Mouse (Mus musculus) kidney, adult 2 months (tissue): ENCODE data around the gene 1700017B05Rik.

Source experiments
- CTCF ChIP-seq: fragments of 200-500 bp; conservative IDR thresholded peaks from 2 replicates; pipeline ENCODE4 v1.5.1; 2011; ENCODE audit warnings: low read depth, mild to moderate bottlenecking, control low read depth, low read length, moderate library complexity, mixed read lengths; ENCODE audit not compliant: insufficient read depth, insufficient read length
- POLR2A ChIP-seq: fragments of 200-500 bp; IDR thresholded peaks from one replicate; pipeline ENCODE4 v1.6.1; 2011; ENCODE audit warnings: low read depth, low read length, control low read depth

DNA sequence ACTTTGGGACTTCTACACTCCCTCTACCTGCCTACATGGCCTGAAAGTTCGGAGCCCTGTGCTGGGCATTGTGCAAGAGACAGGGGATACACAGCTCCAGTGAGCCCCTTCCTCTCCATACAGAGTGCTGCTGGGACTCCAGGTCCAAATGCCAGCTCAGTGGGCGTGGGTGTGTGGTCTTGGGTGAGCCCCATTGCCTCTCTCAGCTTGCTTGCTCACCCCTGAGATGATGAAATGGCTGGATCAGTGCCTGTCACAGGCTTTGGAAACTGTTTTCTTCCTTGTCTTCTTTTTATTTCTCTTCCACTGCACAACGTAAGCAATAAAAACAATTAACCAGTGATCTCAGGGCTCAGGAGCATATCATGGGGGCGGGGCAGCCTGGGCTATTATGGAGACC, 20.9 kb upstream of the 1700017B05Rik start:
- TF ChIP-seq POLR2A (no peak), CTCF (no peak)
